Mouse (Mus musculus) lung, postnatal 0 days (tissue): Measurements from ENCODE around the gene Cdyl. TPM values are rescaled to one million over a fixed set of nuclear protein-coding genes. Genes with fewer than 3 reads are reported as not detected.

ENCODE experiments used
- ATAC-seq: fragments of 200-750 bp; cut with Nextera tagmentation; 2 replicates; pipeline ENCODE4 v1.8.0; 2017; ENCODE audit warnings: moderate library complexity
- DNase-seq: peaks from one replicate; pipeline ENCODE4 v3.0.0-alpha.2; 2016; ENCODE audit warnings: low spot score
- H3K27ac ChIP-seq: fragments of 300-500 bp; sonication (generic); 2 replicates; pipeline ENCODE4 v1.5.1; 2014; ENCODE audit warnings: antibody characterized with exemption, mild to moderate bottlenecking, low read length, mixed read lengths
- H3K27me3 ChIP-seq: fragments of 300-500 bp; sonication (generic); replicated peaks from 2 replicates; pipeline ENCODE4 v1.6.1; 2014; ENCODE audit warnings: low read length, mixed read lengths; ENCODE audit not compliant: insufficient read depth
- H3K36me3 ChIP-seq: fragments of 300-500 bp; sonication (generic); 2 replicates; pipeline ENCODE4 v1.6.1; 2014; ENCODE audit warnings: low read length, mixed read lengths; ENCODE audit not compliant: insufficient read depth
- H3K4me1 ChIP-seq: fragments of 300-500 bp; sonication (generic); 2 replicates; pipeline ENCODE4 v1.6.1; 2014; ENCODE audit warnings: antibody characterized with exemption, low read depth, low read length, mixed read lengths; ENCODE audit not compliant: insufficient read depth
- H3K4me2 ChIP-seq: fragments of 300-500 bp; sonication (generic); replicated peaks from 2 replicates; pipeline ENCODE4 v1.6.1; 2014; ENCODE audit warnings: low read depth, mild to moderate bottlenecking, low read length, moderate library complexity, mixed read lengths
- H3K4me3 ChIP-seq: fragments of 300-500 bp; sonication (generic); 2 replicates; pipeline ENCODE4 v1.5.1; 2014; ENCODE audit warnings: low read depth, low read length
- H3K9ac ChIP-seq: fragments of 300-500 bp; sonication (generic); replicated peaks from 2 replicates; pipeline ENCODE4 v1.6.1; 2014; ENCODE audit warnings: low read depth, mild to moderate bottlenecking
- H3K9me3 ChIP-seq: fragments of 300-500 bp; sonication (generic); 2 replicates; pipeline ENCODE4 v1.6.1; 2016; ENCODE audit warnings: low read length, mixed read lengths
- CTCF ChIP-seq: IDR thresholded peaks from 2 replicates; pipeline ENCODE4 v1.5.1; 2016; ENCODE audit warnings: antibody characterized with exemption, mild to moderate bottlenecking
- EP300 ChIP-seq: IDR thresholded peaks from 2 replicates; pipeline ENCODE4 v1.6.1; 2016; ENCODE audit warnings: antibody characterized with exemption, mild to moderate bottlenecking, control low read depth
- WGBS: fragments of 180-500 bp; shearing (Covaris S2); extraction: QIAGEN DNeasy Blood & Tissue Kit; methylation state at CpG from one replicate; pipeline ENCODE4 v1.1.7; 2014; 5-methylcytosine and 5-hydroxymethylcytosine counted together
- polyA plus RNA-seq: library from polyadenylated mRNA; unstranded; fragments of >200 nt; fragmentation: Nextera tagmentation; extraction: Ambion mirVana; gene quantifications from 2 replicates; pipeline ENCODE4 v1.2.1, GENCODE M21; 2015

Gene Cdyl
- polyA plus RNA-seq, 1 experiment from 2014 or later, result 9.4 TPM

- H3K27me3 ChIP-seq, result no peaks in the 10 kb centered on the region
- H3K4me2 ChIP-seq, result no peak overlapping the region
- no peak overlapping the region for H3K9ac ChIP-seq
- H3K36me3 ChIP-seq, result no peaks in the 10 kb centered on the region
- no peak overlapping the region for H3K27ac ChIP-seq
- 56% methylated on average over 7 of the region's 7 CpGs for WGBS
- H3K9me3 ChIP-seq, result no peaks in the 10 kb centered on the region
- no peak overlapping the region for H3K4me3 ChIP-seq
- ATAC-seq (no peak), DNase-seq (no peak)
- no peaks in the 10 kb centered on the region for H3K4me1 ChIP-seq
- TF ChIP-seq EP300, result no peak
- TF ChIP-seq CTCF, result no peak
Observed at GRCm38 (mm10) chr13:35677433-35678051, 17.9 kb downstream of the Cdyl start.

- H3K4me3 ChIP-seq, result no peak overlapping the region
- 88% methylated on average over 6 of the region's 6 CpGs for WGBS
- H3K27ac ChIP-seq, result no peak overlapping the region
- no peaks in the 10 kb centered on the region for H3K4me1 ChIP-seq
- ATAC-seq (no peak), DNase-seq (no peak)
- H3K9ac ChIP-seq, result no peak overlapping the region
- no peaks in the 10 kb centered on the region for H3K9me3 ChIP-seq
- no peaks in the 10 kb centered on the region for H3K36me3 ChIP-seq
- H3K27me3 ChIP-seq, result no peaks in the 10 kb centered on the region
- no peak overlapping the region for H3K4me2 ChIP-seq
- no peak for TF ChIP-seq EP300
- TF ChIP-seq CTCF, result no peak
Observed at GRCm38 (mm10) chr13:35678691-35679090, 19.1 kb downstream of the Cdyl start.

DNA sequence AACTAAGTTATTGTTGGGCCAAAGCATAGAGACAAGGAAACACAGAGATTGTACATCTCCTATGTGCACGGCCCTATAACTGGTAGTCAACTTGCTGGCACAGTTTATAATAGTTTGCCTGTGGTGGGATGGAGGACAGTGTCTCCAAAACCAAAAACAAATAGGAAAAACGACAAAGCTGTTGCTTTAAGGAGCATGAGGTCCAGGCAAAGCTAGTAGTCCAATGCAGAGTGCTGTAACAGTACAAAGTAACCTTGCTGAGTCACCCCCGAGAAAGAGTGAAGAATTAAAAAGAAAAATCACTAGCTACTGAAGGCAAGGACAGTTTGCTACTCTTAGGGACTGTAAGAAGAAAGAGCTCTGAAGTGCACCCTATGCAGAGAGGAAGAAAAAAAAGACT, 21.7 kb downstream of the Cdyl start:
- Histone ChIP-seq H3K9me3 (no peaks in the 10 kb centered on the region), H3K4me1 (no peaks in the 10 kb centered on the region), H3K27ac (no peak overlapping the region), H3K9ac (no peak overlapping the region), H3K4me3 (no peak overlapping the region), H3K4me2 (no peak overlapping the region), H3K36me3 (no peaks in the 10 kb centered on the region), H3K27me3 (no peaks in the 10 kb centered on the region)
- no peak for ATAC-seq
- DNase-seq, result no peak
- TF ChIP-seq EP300, result no peak
- no peak for TF ChIP-seq CTCF
- 66% methylated on average over 3 of the region's 3 CpGs for WGBS

- Histone ChIP-seq H3K27me3 (no peaks in the 10 kb centered on the region), H3K9me3 (no peaks in the 10 kb centered on the region), H3K4me1 (no peaks in the 10 kb centered on the region), H3K4me3 (no peak overlapping the region), H3K27ac (no peak overlapping the region), H3K4me2 (no peak overlapping the region), H3K9ac (no peak overlapping the region), H3K36me3 (no peaks in the 10 kb centered on the region)
- 49% methylated on average over 8 of the region's 8 CpGs for WGBS
- TF ChIP-seq CTCF (no peak), EP300 (no peak)
- DNase-seq (peak; percentile 19), ATAC-seq (no peak)
Observed at GRCm38 (mm10) chr13:35686273-35686672, 26.6 kb downstream of the Cdyl start.

GRCm38 (mm10) chr13:35689560-35689959, 29.9 kb downstream of the Cdyl start:
- Histone ChIP-seq H3K27me3 (no peaks in the 10 kb centered on the region), H3K4me1 (no peaks in the 10 kb centered on the region), H3K36me3 (no peaks in the 10 kb centered on the region), H3K4me2 (no peak overlapping the region), H3K27ac (no peak overlapping the region), H3K9ac (no peak overlapping the region), H3K4me3 (no peak overlapping the region), H3K9me3 (no peaks in the 10 kb centered on the region)
- ATAC-seq (no peak), DNase-seq (no peak)
- TF ChIP-seq EP300, result no peak
- TF ChIP-seq CTCF, result no peak
- 77% methylated on average over 3 of the region's 3 CpGs for WGBS

- no peaks in the 10 kb centered on the region for H3K4me1 ChIP-seq
- H3K27me3 ChIP-seq, result no peaks in the 10 kb centered on the region
- no peaks in the 10 kb centered on the region for H3K36me3 ChIP-seq
- WGBS, result 84% methylated on average over 4 of the region's 4 CpGs
- H3K9ac ChIP-seq, result no peak overlapping the region
- H3K4me2 ChIP-seq, result no peak overlapping the region
- H3K9me3 ChIP-seq, result no peaks in the 10 kb centered on the region
- no peak overlapping the region for H3K27ac ChIP-seq
- no peak for DNase-seq
- ATAC-seq, result no peak
- no peak for TF ChIP-seq EP300
- TF ChIP-seq CTCF, result no peak
- no peak overlapping the region for H3K4me3 ChIP-seq
Observed at GRCm38 (mm10) chr13:35717658-35718057, 58.0 kb downstream of the Cdyl start.

GRCm38 (mm10) chr13:35719581-35719980, 59.9 kb downstream of the Cdyl start:
- Histone ChIP-seq H3K4me2 (no peak overlapping the region), H3K9me3 (no peaks in the 10 kb centered on the region), H3K27ac (no peak overlapping the region), H3K4me3 (no peak overlapping the region), H3K4me1 (no peaks in the 10 kb centered on the region), H3K36me3 (no peaks in the 10 kb centered on the region), H3K9ac (no peak overlapping the region), H3K27me3 (no peaks in the 10 kb centered on the region)
- no peak for TF ChIP-seq CTCF
- no peak for TF ChIP-seq EP300
- DNase-seq, result no peak
- no peak for ATAC-seq
- WGBS, result 63% methylated on average over 6 of the region's 6 CpGs
